Mouse (Mus musculus) 416B (cell line): ENCODE results near the gene Dnaaf2.
"Not testable (repeated sequence)": the region's sequence is repeated elsewhere in the genome, so short reads cannot be mapped to it uniquely, and the experiment has no call there.

Source experiments
- DNase-seq: peaks from one replicate; pipeline ENCODE4 v3.0.0; 2011; ENCODE audit warnings: low read depth

Gene Dnaaf2

GRCm38 (mm10) chr12:69164904-69165303 lies 33.3 kb downstream of the Dnaaf2 start:
- DNase-seq: peak; percentile 52

DNA sequence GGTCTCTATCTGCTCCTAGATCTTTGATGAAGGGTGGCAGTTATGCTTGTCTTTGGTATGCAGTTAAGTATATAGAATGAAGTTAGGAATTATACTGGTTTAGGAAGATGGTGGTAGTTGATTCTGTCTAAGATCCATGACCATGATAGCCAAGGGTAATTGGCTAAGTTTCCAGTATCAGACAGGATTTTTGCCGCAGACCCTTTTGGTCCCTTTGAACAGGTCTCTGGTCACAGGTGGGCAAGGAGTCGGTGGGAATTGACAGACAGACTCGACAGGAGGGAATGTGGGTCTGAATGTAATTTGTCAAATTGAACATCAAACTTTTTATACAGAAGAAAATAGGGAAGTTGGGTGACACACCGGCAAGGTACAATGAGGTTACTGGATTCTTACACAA lies 34.6 kb downstream of the Dnaaf2 start:
- not testable (repeated sequence) for DNase-seq

GRCm38 (mm10) chr12:69160677-69161076 lies 37.6 kb downstream of the Dnaaf2 start:
- not testable (repeated sequence) for DNase-seq

DNA sequence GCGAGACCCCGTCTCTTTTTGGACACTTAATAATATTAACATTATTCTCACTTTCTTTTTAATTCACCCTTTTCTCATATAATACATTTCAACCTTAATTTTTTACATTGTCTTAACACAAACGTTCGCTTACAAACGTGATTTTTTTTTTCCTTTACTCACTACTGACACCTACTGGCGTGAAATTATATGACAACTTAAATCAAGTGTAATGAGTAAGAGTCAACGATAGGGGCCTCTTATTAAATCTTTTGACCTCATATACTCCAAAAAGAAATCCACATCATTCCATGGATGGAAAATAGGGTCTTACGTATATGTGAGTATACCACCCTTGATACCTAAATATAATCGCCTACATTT lies 38.7 kb downstream of the Dnaaf2 start:
- DNase-seq: peak; percentile 92

- DNase-seq: peak; percentile 100
These were observed 39.3 kb downstream of the Dnaaf2 start, which contains the start of gene Rps29 for GRCm38 (mm10) chr12:69158765-69159577. TSS of gene Rps29 (minus strand) at chr12:69159186.

DNA sequence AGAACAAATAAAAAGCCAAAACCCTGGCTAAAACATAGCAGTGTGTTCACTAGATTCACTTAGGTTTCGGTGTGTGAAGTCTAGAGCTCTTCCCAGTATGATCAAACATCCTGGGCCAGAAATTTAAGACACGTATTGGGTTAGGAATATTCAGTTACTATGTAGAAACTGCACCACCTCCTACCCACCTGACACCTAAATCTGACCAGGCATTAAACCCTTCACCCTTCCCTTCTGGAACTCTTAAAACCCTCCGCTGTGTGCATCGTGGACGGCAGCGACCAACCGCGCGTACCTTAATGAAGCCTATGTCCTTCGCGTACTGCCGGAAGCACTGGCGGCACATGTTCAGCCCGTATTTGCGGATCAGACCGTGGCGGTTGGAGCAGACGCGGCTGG lies 39.9 kb downstream of the Dnaaf2 start:
- DNase-seq: no peak

DNA sequence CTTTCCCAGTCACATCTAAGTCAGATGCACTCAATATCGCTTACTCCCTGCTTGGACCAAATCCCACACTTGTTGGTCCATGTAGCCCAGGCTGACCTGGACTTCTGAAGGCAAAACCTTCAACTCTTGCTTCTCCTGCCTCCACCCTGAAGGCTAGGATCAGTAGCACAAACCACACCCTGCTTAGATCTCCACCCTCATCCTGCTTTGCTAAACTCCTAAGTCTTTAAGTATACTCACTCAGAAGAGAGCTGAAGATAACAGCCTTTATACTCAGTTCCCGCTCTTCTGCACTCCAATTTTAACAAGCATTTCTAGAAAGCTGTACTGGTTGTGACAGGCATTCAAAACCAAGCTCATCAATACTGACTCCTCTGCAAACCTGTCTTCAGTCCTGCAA lies 41.1 kb downstream of the Dnaaf2 start:
- no peak for DNase-seq

GRCm38 (mm10) chr12:69156436-69156835 lies 41.8 kb downstream of the Dnaaf2 start:
- no peak for DNase-seq

GRCm38 (mm10) chr12:69155923-69156322 lies 42.3 kb downstream of the Dnaaf2 start:
- DNase-seq: no peak

GRCm38 (mm10) chr12:69150049-69150448 lies 48.2 kb downstream of the Dnaaf2 start:
- DNase-seq: no peak

DNA sequence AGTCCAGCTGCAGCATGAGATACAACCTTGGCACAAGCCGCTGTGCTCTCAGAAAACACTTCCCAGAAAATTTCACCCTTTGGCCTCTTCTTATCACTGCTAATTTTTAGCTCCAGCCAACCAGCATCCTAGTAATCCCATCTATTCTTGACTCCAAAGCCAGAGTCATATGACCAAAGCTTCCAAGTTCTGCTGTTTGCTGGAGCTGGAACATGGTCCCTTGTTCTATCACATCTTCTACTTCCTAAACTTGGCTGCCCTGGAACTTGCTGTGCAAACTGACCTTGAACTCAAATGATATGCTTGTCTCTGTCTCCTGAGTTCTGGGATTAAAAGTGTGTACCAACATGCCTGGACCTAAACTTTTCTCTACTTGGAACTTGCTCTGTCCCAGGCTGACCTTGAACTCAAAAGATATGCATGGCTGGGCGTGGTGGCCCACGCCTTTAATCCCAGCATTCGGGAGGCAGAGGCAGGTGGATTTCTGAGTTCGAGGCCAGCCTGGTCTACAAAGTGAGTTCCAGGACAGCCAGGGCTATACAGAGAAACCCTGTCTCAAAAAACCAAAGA lies 51.0 kb downstream of the Dnaaf2 start:
- no peak for DNase-seq

DNA sequence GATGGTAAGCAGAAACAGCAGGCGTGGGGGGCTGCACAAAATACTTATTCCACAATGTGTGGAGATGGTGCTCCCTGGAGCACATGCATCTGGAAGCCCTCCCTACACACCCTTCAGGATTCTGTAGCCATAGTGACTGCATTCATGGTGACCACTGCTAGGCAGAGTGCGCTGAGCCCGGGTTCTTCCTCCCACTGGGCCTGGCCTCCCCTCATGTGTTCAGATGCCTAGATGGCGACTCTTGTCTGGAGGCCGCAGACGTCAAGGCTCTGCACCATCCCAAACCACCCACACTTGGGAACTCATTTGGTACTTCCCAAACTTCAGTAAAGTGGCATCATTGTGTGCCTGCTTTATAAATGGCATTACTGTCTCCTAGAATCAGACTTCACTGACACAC lies 54.8 kb downstream of the Dnaaf2 start:
- DNase-seq: no peak

GRCm38 (mm10) chr12:69139841-69140240 lies 58.4 kb downstream of the Dnaaf2 start:
- DNase-seq: no peak

GRCm38 (mm10) chr12:69139201-69139600 lies 59.0 kb downstream of the Dnaaf2 start:
- no peak for DNase-seq
